Mouse (Mus musculus) urinary bladder, postnatal 10 days (tissue): ENCODE measurements around the gene Gm21732.
"Not testable (repeated sequence)": the region's sequence is repeated elsewhere in the genome, so short reads cannot be mapped to it uniquely, and the experiment has no call there.

Experiments
- DNase-seq: peaks from one replicate; pipeline ENCODE4 v3.0.0; 2022; ENCODE audit warnings: low spot score

The Gm21732 gene

DNA sequence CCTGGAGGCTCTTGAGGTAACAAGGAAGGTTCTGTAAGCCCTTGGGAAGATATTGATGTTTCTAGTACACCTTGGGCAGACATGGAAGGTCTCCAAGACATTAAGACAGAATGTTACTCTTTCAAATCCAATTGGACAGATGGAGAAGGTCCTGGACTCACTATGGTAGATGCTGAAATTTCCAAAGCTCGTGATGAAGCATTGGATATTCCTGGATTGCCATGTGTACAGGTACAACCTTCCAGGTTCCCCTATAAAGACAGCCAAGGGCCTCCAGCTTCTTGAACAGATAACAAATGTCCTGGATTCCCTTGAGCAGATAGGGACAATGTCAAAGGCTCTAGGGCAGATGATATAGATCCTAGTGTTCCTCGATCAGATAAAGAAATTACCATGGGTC lies at the start of gene Gm21732:
Gene Gm21732, minus strand, starts transcription at position 101 of the 400 bp plus-strand sequence.
- not testable (repeated sequence) for DNase-seq
